Mouse (Mus musculus) liver, embryonic 14.5 days (tissue): ENCODE measurements around the gene Sdcbp2.

Experiments
- CTCF ChIP-seq: IDR thresholded peaks from 2 replicates; pipeline ENCODE4 v1.5.1; 2016; ENCODE audit warnings: antibody characterized with exemption, low read depth, control low read depth
- EP300 ChIP-seq: IDR thresholded peaks from 2 replicates; pipeline ENCODE4 v1.6.1; 2016; ENCODE audit warnings: antibody characterized with exemption, low read depth

- no peak for TF ChIP-seq EP300
- TF ChIP-seq CTCF = no peak
Measured at GRCm38 (mm10) chr2:151598068-151598467, 25.6 kb downstream of the Sdcbp2 start.
